Mouse (Mus musculus): Measurements from ENCODE around the gene Prpf3. TPM values are rescaled to one million over a fixed set of nuclear protein-coding genes. Genes with fewer than 3 reads are reported as not detected.
"Not testable (repeated sequence)": the region's sequence is repeated elsewhere in the genome, so short reads cannot be mapped to it uniquely, and the experiment has no call there.

Gene Prpf3
- polyA plus RNA-seq (2016; fragmentation: Nextera tagmentation; extraction: Ambion mirVana) = 59.1 and 69.5 TPM in 2 replicates

GRCm38 (mm10) chr3:95855502-95856089 is at the start of gene Prpf3:
Gene Prpf3 (minus strand): TSS chr3:95855885.
- Histone ChIP-seq H3K36me3 (replicated peaks) (peaks cover 27% of the 10 kb centered on the region), H3K4me3 (replicated peaks) (peak within 1 kb of the TSS; percentile 91), H3K4me2 (peak within 1 kb of the TSS; percentile 79), H3K4me1 (peaks cover 11% of the 10 kb centered on the region), H3K9me3 (no peaks in the 10 kb centered on the region), H3K27ac (peak within 1 kb of the TSS; percentile 74), H3K27me3 (no peaks in the 10 kb centered on the region), H3K9ac (peak within 1 kb of the TSS; percentile 90)
- ATAC-seq (ENCODE audit: low FRiP score) = peak; percentile 100
- WGBS = under 1% methylated on average over 56 of the region's 56 CpGs

GRCm38 (mm10) chr3:95904568-95904967 is 48.9 kb upstream of the Prpf3 start, which contains the start of gene Car14:
Gene Car14 (minus strand): TSS chr3:95904691.
- no peaks in the 10 kb centered on the region for H3K36me3 ChIP-seq (replicated peaks)
- H3K27ac ChIP-seq = peak within 1 kb of the TSS; percentile 58; the same call in 1 of the 2 replicates
- peak within 1 kb of the TSS; percentile 77 for H3K4me2 ChIP-seq
- H3K4me3 ChIP-seq (replicated peaks) = peak within 1 kb of the TSS; percentile 36
- no peaks in the 10 kb centered on the region for H3K9me3 ChIP-seq
- ATAC-seq (ENCODE audit: low FRiP score) = peak; percentile 56
- H3K4me1 ChIP-seq = peaks cover 43% of the 10 kb centered on the region
- WGBS = under 1% methylated on average over 15 of the region's 15 CpGs
- H3K9ac ChIP-seq = peak within 1 kb of the TSS; percentile 53
- H3K27me3 ChIP-seq = peaks cover 10% of the 10 kb centered on the region; the same call in 1 of the 2 replicates

- Histone ChIP-seq H3K27ac (0 out of 2 replicates have a peak overlapping the region, but pooled peaks have one; percentile 58), H3K9me3 (no peaks in the 10 kb centered on the region), H3K9ac (peak overlapping the region; percentile 53), H3K27me3 (peaks cover 10% of the 10 kb centered on the region; the same call in 1 of the 2 replicates), H3K4me2 (peak overlapping the region; percentile 77), H3K4me1 (peaks cover 43% of the 10 kb centered on the region), H3K36me3 (replicated peaks) (peaks cover 4% of the 10 kb centered on the region; the same call in 1 of the 2 replicates), H3K4me3 (replicated peaks) (peak overlapping the region; percentile 36)
- WGBS = 2% methylated on average over 15 of the region's 15 CpGs
- 0 out of 2 replicates have a peak, but pooled peaks have one; percentile 34 for ATAC-seq (ENCODE audit: low FRiP score)
Measured at GRCm38 (mm10) chr3:95903753-95904502, 48.2 kb upstream of the Prpf3 start.

GRCm38 (mm10) chr3:95902643-95903042 is 47.0 kb upstream of the Prpf3 start:
- H3K27ac ChIP-seq = no peak overlapping the region
- H3K36me3 ChIP-seq (replicated peaks) = peaks cover 8% of the 10 kb centered on the region
- WGBS = 34% methylated on average over 6 of the region's 6 CpGs
- peaks cover 8% of the 10 kb centered on the region; the same call in 1 of the 2 replicates for H3K27me3 ChIP-seq
- H3K9me3 ChIP-seq = no peaks in the 10 kb centered on the region
- peak overlapping the region; percentile 17; the same call in 1 of the 2 replicates for H3K9ac ChIP-seq
- peaks cover 43% of the 10 kb centered on the region for H3K4me1 ChIP-seq
- ATAC-seq (ENCODE audit: low FRiP score) = no peak
- peak overlapping the region; percentile 77 for H3K4me2 ChIP-seq
- H3K4me3 ChIP-seq (replicated peaks) = no peak overlapping the region; the same call in 1 of the 2 replicates

GRCm38 (mm10) chr3:95902373-95902625 is 46.6 kb upstream of the Prpf3 start:
- Histone ChIP-seq H3K27me3 (0 out of 2 replicates have a peak, but pooled peaks cover 6% of the 10 kb centered on the region), H3K9me3 (no peaks in the 10 kb centered on the region), H3K36me3 (replicated peaks) (peaks cover 8% of the 10 kb centered on the region), H3K4me1 (peaks cover 43% of the 10 kb centered on the region), H3K27ac (no peak overlapping the region), H3K4me3 (replicated peaks) (no peak overlapping the region), H3K9ac (peak overlapping the region; percentile 17; the same call in 1 of the 2 replicates), H3K4me2 (peak overlapping the region; percentile 77)
- ATAC-seq (ENCODE audit: low FRiP score) = no peak

GRCm38 (mm10) chr3:95901616-95902372 is 46.1 kb upstream of the Prpf3 start:
- WGBS = 75% methylated on average over 9 of the region's 9 CpGs
- ATAC-seq (ENCODE audit: low FRiP score) = no peak
- H3K9me3 ChIP-seq = no peaks in the 10 kb centered on the region
- no peak overlapping the region for H3K27ac ChIP-seq
- peaks cover 8% of the 10 kb centered on the region for H3K36me3 ChIP-seq (replicated peaks)
- H3K27me3 ChIP-seq = 0 out of 2 replicates have a peak, but pooled peaks cover 6% of the 10 kb centered on the region
- peaks cover 42% of the 10 kb centered on the region for H3K4me1 ChIP-seq
- peak overlapping the region; percentile 77 for H3K4me2 ChIP-seq
- no peak overlapping the region for H3K4me3 ChIP-seq (replicated peaks)
- H3K9ac ChIP-seq = no peak overlapping the region

- ATAC-seq (ENCODE audit: low FRiP score) = no peak
- Histone ChIP-seq H3K36me3 (replicated peaks) (peaks cover 8% of the 10 kb centered on the region), H3K9ac (no peak overlapping the region), H3K4me1 (peaks cover 31% of the 10 kb centered on the region), H3K4me3 (replicated peaks) (no peak overlapping the region), H3K27ac (no peak overlapping the region), H3K27me3 (0 out of 2 replicates have a peak, but pooled peaks cover 6% of the 10 kb centered on the region), H3K4me2 (no peak overlapping the region), H3K9me3 (no peaks in the 10 kb centered on the region)
- WGBS = 79% methylated on average over 13 of the region's 13 CpGs
Measured at GRCm38 (mm10) chr3:95899800-95900524, 44.3 kb upstream of the Prpf3 start.

- not testable (repeated sequence) for H3K27ac ChIP-seq; H3K4me3 ChIP-seq (replicated peaks); H3K36me3 ChIP-seq (replicated peaks); ATAC-seq (ENCODE audit: low FRiP score); H3K9me3 ChIP-seq; H3K9ac ChIP-seq; H3K4me2 ChIP-seq
- 91% methylated on average over 7 of the region's 7 CpGs for WGBS
- peaks cover 12% of the 10 kb centered on the region; the same call in 1 of the 2 replicates for H3K27me3 ChIP-seq
- H3K4me1 ChIP-seq = peaks cover 24% of the 10 kb centered on the region
Measured at GRCm38 (mm10) chr3:95895501-95895900, 39.8 kb upstream of the Prpf3 start.

GRCm38 (mm10) chr3:95894317-95895160 is 38.9 kb upstream of the Prpf3 start:
- 0 out of 2 replicates have a peak overlapping the region, but pooled peaks have one; percentile 31 for H3K27ac ChIP-seq
- peaks cover 24% of the 10 kb centered on the region for H3K4me1 ChIP-seq
- peak overlapping the region; percentile 80 for H3K9ac ChIP-seq
- H3K27me3 ChIP-seq = peaks cover 12% of the 10 kb centered on the region; the same call in 1 of the 2 replicates
- H3K36me3 ChIP-seq (replicated peaks) = peaks cover 8% of the 10 kb centered on the region
- H3K4me3 ChIP-seq (replicated peaks) = peak overlapping the region; percentile 69
- WGBS = 19% methylated on average over 16 of the region's 16 CpGs
- no peak for ATAC-seq (ENCODE audit: low FRiP score)
- H3K9me3 ChIP-seq = no peaks in the 10 kb centered on the region
- H3K4me2 ChIP-seq = peak overlapping the region; percentile 85

GRCm38 (mm10) chr3:95893606-95894316 is 38.1 kb upstream of the Prpf3 start, which contains the start of gene Aph1a:
Gene Aph1a (plus strand): TSS chr3:95893969.
- H3K36me3 ChIP-seq (replicated peaks); H3K9me3 ChIP-seq: not testable (repeated sequence)
- H3K4me1 ChIP-seq = peaks cover 24% of the 10 kb centered on the region
- peak within 1 kb of the TSS; percentile 42 for H3K27ac ChIP-seq
- ATAC-seq (ENCODE audit: low FRiP score) = peak; percentile 99
- WGBS = under 1% methylated on average over 29 of the region's 43 CpGs
- H3K9ac ChIP-seq = peak within 1 kb of the TSS; percentile 80
- H3K4me2 ChIP-seq = peak within 1 kb of the TSS; percentile 85
- H3K4me3 ChIP-seq (replicated peaks) = peak within 1 kb of the TSS; percentile 69
- H3K27me3 ChIP-seq = peaks cover 12% of the 10 kb centered on the region; the same call in 1 of the 2 replicates

Measured in forebrain, embryonic 12.5 days (tissue).